Mouse (Mus musculus): Measurements from ENCODE around the gene Tma7.

The Tma7 gene

DNA sequence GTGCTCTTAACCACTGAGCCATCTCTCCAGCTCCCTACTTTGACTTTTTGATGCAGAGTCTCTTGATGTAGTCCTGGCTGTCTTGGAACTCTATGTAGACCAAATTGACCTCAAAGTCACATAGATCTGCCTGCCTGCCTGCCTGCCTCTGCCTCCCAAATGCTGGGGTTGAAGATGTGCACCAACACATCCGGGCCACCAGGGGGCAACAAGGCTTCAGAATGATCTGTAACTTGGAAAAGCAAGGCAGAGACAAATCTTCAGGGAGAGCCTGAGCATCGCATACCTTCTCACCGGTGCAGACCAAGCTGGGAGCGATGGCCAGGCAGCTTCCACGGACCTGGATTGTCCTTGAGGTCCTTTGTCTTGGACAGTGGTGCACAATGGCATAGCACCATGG, 36.1 kb downstream of the Tma7 start:
- DNase-seq (ENCODE audit: low read depth, low spot score): peak; percentile 84

DNA sequence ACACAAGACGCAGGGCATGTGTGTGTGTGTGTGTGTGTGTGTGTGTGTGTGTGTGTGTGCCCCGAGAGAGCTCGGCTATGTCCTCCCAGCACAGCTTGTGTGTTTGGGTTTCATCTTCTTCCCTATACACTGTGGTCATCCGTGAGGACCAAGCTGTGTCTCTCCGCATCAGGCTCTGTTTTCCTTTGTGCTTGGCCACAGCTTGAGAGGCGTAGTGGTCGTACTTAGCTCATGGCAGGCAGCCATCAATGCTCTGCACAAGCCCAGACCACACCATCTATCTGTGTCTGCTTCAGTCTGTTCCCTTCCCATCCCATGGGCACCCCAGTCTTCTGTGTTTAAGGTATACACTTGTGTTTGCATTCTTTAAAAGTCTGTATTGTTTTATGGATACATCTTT, 41.0 kb downstream of the Tma7 start:
- no peak for DNase-seq (ENCODE audit: low read depth, low spot score)

DNA sequence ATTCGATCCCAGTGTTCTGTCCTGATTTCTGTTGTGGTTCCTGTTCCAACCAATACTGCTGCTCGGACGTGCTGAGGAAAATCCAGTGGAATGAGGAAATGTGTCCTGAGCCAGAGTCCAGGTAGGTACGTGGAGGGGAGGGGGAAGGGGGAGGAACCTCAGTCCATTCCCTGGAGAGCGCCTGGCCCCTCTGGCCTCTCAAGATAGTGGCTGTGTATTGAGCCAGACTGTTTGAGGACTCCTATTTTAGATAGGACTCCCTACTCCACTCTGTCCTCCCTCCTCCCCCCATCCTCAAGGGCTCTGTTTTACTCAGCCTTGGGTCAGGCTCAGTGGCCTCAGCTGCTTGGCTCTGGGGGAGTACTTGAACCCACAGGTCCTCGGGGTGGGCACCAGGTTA, 41.5 kb downstream of the Tma7 start:
- no peak for DNase-seq (ENCODE audit: low read depth, low spot score)

DNA sequence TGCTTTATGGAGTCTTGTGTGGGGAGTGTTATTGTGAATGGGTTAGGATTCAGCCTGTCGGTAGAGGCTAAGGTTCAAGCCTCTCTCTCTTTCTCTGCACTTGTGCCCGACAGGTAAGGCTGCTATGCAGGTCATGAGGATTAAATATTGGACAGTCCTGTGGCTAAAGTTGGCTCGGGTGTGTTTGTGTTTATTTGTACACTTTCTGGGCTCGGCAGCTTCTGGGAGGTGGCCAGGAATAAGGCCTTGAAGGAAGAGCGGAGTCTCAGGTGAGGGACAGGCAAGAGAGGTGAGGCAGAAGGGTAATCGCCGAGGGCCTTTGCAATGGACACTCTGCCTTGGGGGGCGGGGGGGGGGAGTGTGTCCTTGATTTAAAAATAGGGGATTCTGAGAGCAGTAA, 42.2 kb downstream of the Tma7 start:
- no peak for DNase-seq (ENCODE audit: low read depth, low spot score)

DNA sequence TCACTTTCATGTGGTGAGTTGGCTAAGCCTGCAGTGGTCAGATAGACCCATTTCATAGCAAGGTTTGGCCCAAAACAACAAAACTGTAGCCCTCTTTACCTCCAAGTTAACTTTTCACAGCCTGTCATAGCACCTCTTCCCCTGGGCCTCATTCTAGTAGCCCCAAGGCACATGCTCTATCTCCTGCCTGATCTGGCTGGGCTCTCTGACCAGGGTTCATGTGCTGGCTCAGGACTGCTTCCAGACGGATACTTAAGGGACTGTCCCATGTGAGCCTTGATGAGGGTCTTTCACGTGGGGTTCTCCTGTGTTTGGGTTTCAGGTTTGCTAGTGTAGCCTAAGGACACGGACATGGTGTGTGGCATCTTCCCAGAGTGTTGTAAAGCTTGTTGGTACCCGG, 42.7 kb downstream of the Tma7 start:
- no peak for DNase-seq (ENCODE audit: low read depth, low spot score)

DNA sequence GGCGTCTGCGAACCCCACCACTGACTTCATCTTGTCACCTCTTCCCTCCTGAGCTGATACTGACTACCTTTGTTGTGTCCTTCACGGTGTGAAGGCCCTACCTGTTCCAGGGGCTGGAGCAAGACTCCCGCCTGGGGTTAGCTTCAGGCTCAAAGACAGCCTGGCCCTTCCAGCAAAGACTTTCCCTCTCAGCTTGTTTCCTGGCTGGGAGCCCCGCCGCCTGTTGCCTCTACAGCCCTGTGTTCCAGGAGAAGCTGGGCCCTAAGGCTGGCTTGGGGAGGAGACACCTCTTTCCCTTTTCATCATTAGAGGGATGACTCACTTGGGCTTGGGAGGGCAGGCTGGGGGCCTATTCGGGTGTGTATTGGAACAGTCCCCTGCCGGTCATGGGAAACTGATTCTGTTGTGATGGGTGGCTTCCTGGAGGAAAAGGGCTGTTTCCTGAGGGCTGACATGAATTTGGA, 43.5 kb downstream of the Tma7 start:
- peak; percentile 31 for DNase-seq (ENCODE audit: low read depth, low spot score)

DNA sequence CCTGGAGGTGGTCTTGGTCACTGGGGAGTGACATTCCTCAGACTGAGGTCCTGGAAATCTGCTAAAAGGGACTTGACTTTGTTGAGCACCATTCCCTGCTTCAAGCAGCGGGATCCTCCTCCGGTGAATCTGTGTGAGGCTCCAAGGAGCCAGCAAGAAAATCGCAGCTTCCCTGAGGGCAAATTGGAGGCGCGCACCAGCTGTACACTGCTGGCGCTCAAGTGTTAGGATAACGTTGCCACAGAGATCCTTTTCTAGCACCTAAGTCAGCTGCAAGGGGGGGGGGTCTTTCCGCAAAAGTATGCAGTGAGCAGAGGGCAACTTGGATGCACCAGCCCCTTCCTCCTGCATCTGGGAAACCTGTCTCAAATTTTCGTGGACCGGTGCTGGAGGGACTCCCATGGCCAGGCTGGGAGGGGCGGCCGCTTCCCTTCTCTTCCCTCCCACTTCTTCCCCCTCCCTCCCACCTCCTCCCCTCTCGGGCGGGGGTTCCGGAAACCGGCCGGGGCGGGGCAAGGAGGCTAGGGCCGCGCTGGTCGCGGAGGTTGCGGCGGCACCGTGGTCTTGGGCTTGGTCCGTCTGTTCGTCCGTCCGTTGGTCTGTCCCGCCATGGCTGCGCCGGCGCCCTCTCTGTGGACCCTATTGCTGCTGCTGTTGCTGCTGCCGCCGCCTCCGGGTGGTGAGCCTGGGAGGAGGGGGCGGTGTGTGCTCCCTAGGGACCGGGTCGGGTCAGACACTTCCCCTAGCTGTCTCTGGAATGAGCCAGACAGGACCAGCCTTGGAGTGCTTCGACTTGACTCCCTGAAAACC, 44.1 kb downstream of the Tma7 start, which contains the start of gene Shisa5:
Shisa5 (plus strand) TSS at position 480 of the 810 bp plus-strand sequence.
- peak; percentile 49 for DNase-seq (ENCODE audit: low read depth, low spot score)

DNA sequence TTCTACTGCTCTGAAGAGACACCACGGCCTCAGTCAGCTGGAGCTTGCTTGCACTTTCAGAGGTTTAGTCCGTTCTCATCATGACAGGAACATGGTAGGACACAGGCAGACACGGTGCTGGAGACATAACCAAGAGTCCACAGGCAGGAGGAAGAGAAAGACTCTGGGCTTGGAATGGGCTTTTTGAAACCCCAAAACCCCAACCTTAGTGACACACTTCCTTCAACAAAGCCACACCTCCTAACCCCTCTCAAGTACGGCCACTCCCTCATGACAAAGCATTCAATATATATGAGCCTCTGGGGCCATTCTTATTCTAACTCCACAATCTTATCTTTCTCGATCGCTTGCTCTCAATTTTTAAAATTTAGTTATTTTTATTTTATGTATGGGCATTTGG, 50.0 kb downstream of the Tma7 start:
- no peak for DNase-seq (ENCODE audit: low read depth, low spot score)

DNA sequence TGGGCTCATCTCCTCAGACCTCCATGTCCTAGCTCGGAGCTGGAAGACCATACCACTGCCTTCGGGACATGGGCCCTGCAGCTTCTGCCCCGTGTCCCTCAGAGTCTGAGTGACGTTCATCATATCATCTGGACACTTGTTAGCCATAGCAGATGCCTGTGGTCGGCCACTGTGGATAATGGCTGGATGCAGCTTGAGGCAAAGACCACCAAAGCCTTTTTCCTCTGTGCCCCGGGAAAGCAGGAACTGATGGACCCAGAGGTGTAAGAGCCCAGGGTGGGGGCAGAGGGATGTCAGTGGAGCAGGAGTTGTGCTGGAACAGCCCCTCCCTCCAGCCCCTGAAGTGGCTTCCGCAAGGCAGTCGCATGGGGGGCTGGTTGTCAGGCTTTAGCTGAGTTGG, 50.7 kb downstream of the Tma7 start:
- DNase-seq (ENCODE audit: low read depth, low spot score): no peak

DNA sequence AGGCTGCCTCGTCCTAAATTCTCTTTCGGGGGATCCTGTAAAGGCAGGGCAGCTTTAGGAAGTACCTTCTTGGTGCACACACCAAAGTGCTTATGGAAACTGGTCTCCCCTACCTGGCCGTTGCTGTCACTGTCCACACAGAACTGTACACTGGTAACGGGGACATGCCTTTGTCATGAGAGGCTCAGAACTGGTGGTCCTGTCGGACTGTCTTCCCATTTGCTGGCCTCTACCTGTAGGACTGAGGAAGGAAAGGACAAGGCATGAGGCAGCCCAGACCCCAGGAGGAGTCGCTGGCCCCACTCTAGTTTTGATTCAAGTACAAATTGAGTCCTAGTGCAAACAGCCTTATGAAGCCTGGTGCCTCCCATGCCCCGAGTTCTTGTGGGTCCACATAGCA, 51.4 kb downstream of the Tma7 start:
- no peak for DNase-seq (ENCODE audit: low read depth, low spot score)

DNA sequence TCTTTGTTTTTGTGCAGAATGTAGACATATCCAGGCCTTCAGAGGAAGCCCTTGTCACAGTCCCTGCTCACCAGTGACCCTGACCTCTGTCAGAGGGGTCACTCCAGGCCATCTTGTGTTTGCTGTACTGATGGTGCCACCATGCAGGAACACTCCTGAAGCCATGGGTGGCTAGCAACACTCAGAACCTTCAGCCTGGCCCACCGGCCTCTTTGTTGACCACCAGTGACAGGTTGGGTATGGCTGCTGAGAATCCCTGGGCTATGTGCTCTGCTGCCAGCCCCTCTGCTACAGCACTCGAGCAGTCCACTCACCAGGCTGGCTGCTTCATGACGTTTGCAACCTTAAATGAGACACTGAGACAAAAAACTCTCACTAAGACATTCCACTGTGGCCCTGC, 52.1 kb downstream of the Tma7 start:
- DNase-seq (ENCODE audit: low read depth, low spot score): no peak

DNA sequence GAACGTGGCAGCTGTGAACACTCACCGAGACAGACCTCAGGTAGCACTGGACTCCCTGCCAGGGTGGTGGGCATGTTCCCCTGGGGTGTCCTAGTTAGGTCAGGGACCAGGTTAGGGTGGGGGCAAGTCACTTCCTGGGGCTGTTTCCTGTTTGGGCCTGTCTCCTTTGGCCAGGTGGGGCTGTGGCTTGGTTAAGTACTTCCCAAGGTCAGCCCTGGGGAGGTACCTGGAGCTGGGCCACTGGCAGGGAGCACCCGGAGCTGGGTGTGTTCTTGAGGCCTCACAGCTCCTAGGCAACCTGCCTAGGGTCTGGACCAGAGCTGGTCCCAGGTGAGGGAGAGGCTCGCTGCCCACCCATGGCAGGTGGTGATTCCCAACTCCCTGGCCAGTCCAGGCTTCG, 53.5 kb downstream of the Tma7 start:
- DNase-seq (ENCODE audit: low read depth, low spot score): no peak

DNA sequence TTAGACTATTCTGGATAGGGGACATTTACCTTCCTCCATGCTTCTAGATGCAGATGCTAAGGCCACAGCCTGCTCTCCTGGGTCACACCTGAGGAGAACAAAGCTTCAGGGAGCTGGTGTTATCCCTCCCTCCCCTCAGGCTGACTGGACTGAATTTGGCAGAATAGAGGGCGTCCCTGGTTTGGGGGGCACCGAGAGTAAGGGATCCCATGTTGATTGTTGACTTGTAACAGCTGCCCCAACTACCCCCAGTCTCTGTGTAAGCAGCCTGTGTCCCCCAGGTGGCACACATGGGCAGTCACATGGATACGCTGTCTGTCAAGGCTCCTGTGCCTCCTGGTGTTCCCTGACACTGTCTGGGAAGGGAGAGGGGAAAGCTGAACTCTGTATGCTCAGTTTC, 54.0 kb downstream of the Tma7 start:
- no peak for DNase-seq (ENCODE audit: low read depth, low spot score)

DNA sequence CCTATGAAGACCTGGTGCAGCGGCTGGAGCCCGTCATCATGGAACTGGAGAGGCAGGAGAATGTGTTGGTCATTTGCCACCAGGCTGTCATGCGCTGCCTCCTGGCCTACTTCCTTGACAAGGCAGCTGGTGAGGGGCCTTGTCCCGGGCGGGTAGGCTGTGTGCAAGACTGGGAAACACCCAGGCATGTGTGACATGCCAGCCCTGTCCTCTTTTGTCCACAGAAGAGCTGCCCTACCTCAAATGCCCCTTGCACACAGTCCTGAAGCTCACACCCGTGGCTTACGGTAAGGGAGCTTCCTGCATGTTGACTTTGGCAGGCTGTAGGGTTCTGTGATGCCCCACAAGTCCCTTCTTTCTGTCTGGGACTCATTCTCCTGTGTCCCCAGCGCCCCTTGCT, 54.9 kb downstream of the Tma7 start:
- no peak for DNase-seq (ENCODE audit: low read depth, low spot score)

All from ES-CJ7 (cell line).